Comparison of ENCODE assay signal across 21 mouse cellular contexts in genomic region chr15:97229494-97230077, GRCm38 (mm10).
"Had no signal": no experiment of that assay in that cellular context is flagged by ENCODE, and none has a peak within 500 bp of the region (broad histone marks: within the 10 kb centered on the region; RNA-seq: fewer than 3 reads in every experiment).

No protein-coding gene starts in this region.

- H3K27ac ChIP-seq: left cerebral cortex, adult 2 months; limb, embryonic 12.5 days; limb, embryonic 15.5 days; lung, embryonic 15.5 days; midbrain, embryonic 10.5 days; midbrain, embryonic 13.5 days; neural tube, embryonic 13.5 days had no signal

- DNase-seq: kidney, adult 2 months; kidney, postnatal 10 days; kidney, postnatal 36 days; layer of hippocampus, postnatal 36 days; left cerebral cortex, postnatal 4 days; lung, postnatal 10 days; lung, postnatal 36 days; retina, postnatal 1 day; thymus, adult 18-20 months; thymus, postnatal 36 days had no signal

- H3K9me3 ChIP-seq: limb, embryonic 15.5 days; lung, embryonic 15.5 days; midbrain, embryonic 10.5 days; midbrain, embryonic 13.5 days had no signal

- H3K4me3 ChIP-seq: left cerebral cortex, adult 2 months; limb, embryonic 12.5 days; limb, embryonic 15.5 days; lung, embryonic 15.5 days; megakaryocyte, embryonic 14.5 days; midbrain, embryonic 10.5 days; midbrain, embryonic 13.5 days; myocyte; neural tube, embryonic 13.5 days had no signal

- ATAC-seq: intestine, postnatal 0 days; midbrain, embryonic 13.5 days; midbrain, embryonic 16.5 days had no signal

- H3K36me3 ChIP-seq: limb, embryonic 12.5 days; limb, embryonic 15.5 days; lung, embryonic 15.5 days; midbrain, embryonic 10.5 days; midbrain, embryonic 13.5 days; neural tube, embryonic 13.5 days had no signal

- H3K27me3 ChIP-seq: limb, embryonic 12.5 days; limb, embryonic 15.5 days; lung, embryonic 15.5 days; midbrain, embryonic 13.5 days; neural tube, embryonic 13.5 days had no signal

- H3K9ac ChIP-seq: limb, embryonic 12.5 days; limb, embryonic 15.5 days; lung, embryonic 15.5 days; midbrain, embryonic 13.5 days; neural tube, embryonic 13.5 days had no signal

- H3K4me2 ChIP-seq: limb, embryonic 12.5 days; limb, embryonic 15.5 days; lung, embryonic 15.5 days; midbrain, embryonic 13.5 days; neural tube, embryonic 13.5 days had no signal

- H3K4me1 ChIP-seq: limb, embryonic 12.5 days; limb, embryonic 15.5 days; lung, embryonic 15.5 days; megakaryocyte, embryonic 14.5 days; midbrain, embryonic 10.5 days; midbrain, embryonic 13.5 days; neural tube, embryonic 13.5 days had no signal
